Mouse (Mus musculus) c-Kit-positive CD71-positive TER-119-negative erythroid progenitor cells, embryonic 14.5 days (primary cell): ENCODE measurements around the gene Cnga2.

ENCODE experiments used
- DNase-seq: peaks from one replicate; pipeline ENCODE4 v3.0.0-alpha.2; 2013; ENCODE audit warnings: low read depth

Cnga2 gene

DNA sequence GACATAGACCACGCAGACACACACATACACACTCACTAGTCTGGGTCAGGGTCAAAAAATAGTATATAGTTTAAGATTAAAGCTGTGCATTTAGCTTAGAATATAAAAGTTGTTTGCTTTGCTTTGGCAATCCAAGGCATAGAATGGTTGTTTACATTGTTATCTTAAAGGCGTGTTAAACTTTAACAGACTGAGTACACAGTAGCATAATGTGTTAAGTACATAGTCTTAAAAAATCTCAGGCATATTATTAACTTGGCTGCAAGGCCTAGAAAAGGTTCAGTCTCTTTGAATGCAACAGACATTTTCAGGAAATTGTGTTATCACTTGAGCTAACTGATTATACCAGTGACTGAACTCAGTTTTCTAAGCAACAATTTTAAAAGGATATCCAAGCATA, 56.3 kb downstream of the Cnga2 start:
- no peak for DNase-seq
